Mouse (Mus musculus) heart, postnatal 14 days (tissue): ENCODE data around the gene Hist1h2bb. TPM values are rescaled to one million over a fixed set of nuclear protein-coding genes. Genes with fewer than 3 reads are reported as not detected.
A peak's percentile ranks its signal among the peaks of the same experiment; 100 is the strongest.
"Not testable (repeated sequence)": the region's sequence is repeated elsewhere in the genome, so short reads cannot be mapped to it uniquely, and the experiment has no call there.

ENCODE experiments used
- DNase-seq, 2 experiments: peaks; one replicate each; pipeline ENCODE4 v3.0.0; 2021 to 2022
- intact Hi-C: fragments of 180-260 bp; cut with DNase I; formaldehyde crosslinking; loops from one replicate; pipeline ENCODE4 v1.15.1; 2025
- long read RNA-seq, 2 experiments: library from polyadenylated mRNA; stranded (forward); transcript quantifications; one replicate each; pipeline ENCODE4 v2.0.0; 2021
- total RNA-seq, 2 experiments: library from RNA; stranded (reverse); gene quantifications; 2 replicates each; pipeline ENCODE4 v1.2.3; 2021

Hist1h2bb gene
- total RNA-seq = 10 to 100 TPM; 26.5 to 61.9 TPM
- long read RNA-seq, experiment 1 = 0 reads
- long read RNA-seq, experiment 2 = 0 reads

DNA sequence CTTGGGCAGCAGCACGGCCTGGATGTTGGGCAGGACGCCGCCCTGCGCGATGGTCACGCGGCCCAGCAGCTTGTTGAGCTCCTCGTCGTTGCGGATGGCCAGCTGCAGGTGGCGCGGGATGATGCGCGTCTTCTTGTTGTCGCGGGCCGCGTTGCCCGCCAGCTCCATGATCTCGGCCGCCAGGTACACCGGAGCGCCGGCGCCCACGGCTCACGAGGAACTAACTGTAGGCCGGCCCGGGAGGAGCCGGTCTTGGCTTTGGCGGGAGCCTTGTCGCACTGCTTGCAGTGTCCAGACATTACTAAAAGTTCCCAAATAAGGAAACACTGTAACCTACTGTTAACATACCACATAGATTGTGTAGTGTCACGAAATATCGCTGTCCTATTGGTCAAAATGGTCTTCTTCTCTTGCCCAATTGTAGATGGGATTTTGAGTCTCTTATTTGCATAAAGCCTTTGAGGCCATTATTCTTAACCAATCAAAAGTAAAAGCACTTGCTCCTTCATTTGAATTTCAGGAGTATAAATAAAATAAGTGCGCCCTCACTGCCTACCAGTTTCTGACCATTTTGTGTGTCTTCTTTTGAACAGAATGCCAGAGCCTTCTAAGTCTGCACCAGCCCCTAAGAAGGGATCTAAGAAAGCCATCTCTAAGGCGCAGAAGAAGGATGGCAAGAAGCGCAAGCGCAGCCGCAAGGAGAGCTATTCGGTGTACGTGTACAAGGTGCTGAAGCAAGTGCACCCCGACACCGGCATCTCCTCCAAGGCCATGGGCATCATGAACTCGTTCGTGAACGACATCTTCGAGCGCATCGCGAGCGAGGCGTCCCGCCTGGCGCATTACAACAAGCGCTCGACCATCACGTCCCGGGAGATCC is at the start of gene Hist1h2bb:
Gene Hist1h2bb, plus strand, starts transcription at position 534 of the 880 bp plus-strand sequence.
- intact Hi-C loops = loop anchor here (5.0 kb wide), 2 partner anchors 309 to 1704 kb away; partner anchors contain the start of genes Hist1h2ag, Hist1h2bj and Hist1h4i
- peak; percentile 64 to 70 for DNase-seq

DNA sequence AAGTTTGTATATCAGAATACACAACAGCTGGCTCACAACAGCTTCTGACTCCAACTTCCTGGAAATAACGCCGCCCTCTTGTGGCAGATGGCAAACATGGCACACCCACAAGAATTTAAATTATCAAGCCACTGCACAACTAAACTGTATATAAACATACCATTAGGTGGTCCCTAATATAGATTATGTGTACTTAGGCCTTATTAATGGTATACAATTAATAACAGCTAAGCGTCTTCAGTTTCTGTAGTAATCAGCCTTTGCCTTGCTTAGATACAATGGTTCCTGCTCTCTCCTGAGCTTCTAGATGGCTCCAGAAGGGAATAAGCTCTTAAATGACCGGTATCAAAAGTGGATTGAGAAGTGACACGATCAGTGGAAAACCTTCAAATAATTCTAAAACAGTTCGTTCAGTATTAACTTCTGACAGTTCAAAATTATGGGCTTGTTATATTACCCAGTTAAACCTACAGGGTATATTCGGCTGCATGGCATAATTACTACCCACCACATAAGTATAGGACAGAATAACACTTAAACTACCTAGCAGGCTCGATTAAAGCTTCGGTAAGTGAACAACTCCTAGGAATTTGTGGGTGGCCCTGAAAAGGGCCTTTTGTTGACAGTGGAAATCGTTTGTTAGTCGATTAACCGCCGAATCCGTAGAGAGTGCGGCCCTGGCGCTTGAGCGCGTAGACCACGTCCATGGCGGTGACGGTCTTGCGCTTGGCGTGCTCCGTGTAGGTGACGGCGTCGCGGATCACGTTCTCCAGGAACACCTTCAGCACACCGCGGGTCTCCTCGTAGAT is 48.8 kb upstream of the Hist1h2bb start:
- intact Hi-C loops = loop anchor here (5.0 kb wide), 3 partner anchors 75 to 155 kb away; partner anchors contain the start of genes Hist1h1e, Hist1h2be, Hist1h2bh and Hist1h3f
- DNase-seq = peak; percentile 57 to 68

DNA sequence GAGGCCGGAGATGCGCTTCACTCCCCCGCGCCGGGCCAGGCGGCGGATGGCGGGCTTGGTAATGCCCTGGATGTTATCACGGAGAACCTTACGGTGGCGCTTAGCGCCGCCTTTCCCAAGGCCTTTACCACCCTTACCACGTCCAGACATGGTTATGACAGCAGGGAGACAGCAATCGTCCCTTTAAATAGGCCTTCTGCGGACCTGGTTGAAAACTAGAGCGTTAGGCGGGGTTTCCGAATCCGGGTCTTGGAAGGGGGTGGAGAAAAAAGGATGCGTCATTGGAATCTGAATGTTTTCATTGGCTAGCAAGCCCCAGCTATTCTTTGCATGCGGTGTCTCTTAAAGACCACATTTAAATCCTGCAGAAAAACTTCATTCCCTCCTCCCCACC is 48.2 kb upstream of the Hist1h2bb start, which contains the start of gene Hist1h4c:
Gene Hist1h4c, minus strand, starts transcription at position 155 of the 394 bp plus-strand sequence.
- intact Hi-C loops = loop anchor here (5.0 kb wide), 3 partner anchors 76 to 156 kb away; partner anchors contain the start of genes Hist1h1e, Hist1h2be, Hist1h2bh and Hist1h3f
- peak; percentile 96 to 100 for DNase-seq

DNA sequence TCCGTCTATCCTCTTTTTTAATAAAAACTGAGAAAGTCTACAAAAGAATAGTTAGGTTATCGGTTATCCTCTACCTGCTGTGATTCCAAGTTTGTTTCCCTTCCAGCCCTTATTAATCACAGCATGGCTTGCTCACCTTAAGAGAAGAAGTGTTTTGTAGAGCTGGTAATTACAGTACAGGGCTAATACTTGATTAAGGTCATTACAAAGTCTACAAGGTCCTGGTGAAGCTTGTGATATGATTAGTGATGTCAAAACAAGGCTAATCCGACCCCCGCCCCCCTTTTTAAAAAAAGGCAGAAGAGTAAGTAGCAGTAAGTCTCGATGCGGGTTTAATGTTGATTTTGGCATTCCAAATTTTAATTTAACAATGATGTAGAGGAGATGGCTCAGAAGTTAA is 47.5 kb upstream of the Hist1h2bb start:
- no peak for DNase-seq
- intact Hi-C loops = loop anchor here (5.0 kb wide), 3 partner anchors 77 to 157 kb away; partner anchors contain the start of genes Hist1h1e, Hist1h2be, Hist1h2bh and Hist1h3f

DNA sequence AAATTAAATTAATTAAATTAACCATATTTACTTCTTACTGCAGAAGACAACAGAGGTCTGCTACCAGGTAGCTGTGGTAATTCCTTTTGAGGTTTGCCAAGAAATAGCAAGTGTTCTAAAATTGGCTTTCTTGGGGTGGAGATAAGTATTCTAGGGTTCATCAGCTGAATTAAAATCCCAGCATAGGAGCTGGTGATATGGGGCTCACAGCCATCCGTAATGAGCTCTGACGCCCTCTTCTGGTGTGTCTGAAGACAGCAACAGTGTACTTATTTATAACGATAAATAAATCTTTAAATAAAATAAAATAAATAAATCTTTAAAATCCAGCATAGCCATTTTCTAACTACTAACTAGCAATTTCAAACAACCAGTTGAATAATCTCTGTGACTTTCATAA is 46.8 kb upstream of the Hist1h2bb start:
- no peak for DNase-seq
- intact Hi-C loops = loop anchor here (5.0 kb wide), 3 partner anchors 77 to 157 kb away; partner anchors contain the start of genes Hist1h1e, Hist1h2be, Hist1h2bh and Hist1h3f

DNA sequence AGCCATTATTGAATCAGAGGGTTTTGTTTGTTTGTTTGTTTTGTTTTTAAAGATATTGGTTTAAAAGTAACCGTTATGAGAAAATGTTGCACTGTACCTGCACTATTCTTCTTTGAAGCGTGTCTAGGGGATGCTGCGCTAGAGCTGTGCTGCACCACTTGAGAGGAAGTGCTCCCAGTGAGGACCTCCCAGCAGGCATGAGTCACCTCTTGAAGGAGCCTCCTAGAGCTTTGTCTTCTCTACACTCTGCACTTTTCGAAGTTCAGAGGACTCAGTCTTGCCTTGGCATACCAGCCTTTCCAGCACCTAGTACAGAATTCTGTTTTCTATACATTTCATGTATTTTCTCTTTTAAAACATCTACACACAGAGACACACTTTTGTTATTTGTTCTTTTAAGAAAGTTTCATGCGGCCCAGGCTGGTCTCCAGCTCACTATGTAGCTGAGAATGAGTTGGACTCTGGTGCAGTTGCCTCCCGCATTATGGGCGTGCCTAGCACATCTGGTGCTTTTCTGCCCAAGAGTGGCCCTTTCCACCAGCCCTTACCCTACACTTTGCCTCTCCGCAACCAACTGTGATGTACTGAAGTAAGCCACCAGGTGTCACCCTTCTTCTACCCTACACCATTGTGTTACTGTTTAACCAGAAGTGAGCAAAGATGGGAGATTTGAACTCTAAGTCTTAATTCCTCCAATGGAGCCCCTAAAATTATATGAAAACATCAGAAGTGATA is 45.6 kb upstream of the Hist1h2bb start:
- intact Hi-C loops = loop anchor here (1.0 kb wide), 1 partner anchor 31 kb away; no protein-coding TSS in a partner anchor
- DNase-seq = peak; percentile 59 to 80

DNA sequence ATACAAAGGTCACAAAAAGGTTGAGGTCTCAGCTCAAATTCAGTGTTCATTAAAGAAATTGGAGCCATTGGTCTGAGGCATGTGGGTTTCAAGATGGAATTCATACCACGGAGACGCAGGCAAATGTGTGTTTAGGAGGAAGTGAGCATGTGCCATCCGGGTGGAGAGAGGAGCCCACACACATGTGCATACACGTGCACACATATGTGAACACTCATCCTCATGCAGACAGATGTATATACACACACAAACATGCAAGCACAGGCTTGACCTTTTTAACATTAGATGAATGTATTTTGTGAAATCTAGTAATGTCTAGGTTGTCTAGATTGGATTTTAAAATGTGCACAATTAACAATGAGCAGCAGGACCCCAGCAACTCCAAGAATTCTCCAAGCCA is 44.3 kb upstream of the Hist1h2bb start:
- intact Hi-C loops = no loop called here
- DNase-seq = no peak

DNA sequence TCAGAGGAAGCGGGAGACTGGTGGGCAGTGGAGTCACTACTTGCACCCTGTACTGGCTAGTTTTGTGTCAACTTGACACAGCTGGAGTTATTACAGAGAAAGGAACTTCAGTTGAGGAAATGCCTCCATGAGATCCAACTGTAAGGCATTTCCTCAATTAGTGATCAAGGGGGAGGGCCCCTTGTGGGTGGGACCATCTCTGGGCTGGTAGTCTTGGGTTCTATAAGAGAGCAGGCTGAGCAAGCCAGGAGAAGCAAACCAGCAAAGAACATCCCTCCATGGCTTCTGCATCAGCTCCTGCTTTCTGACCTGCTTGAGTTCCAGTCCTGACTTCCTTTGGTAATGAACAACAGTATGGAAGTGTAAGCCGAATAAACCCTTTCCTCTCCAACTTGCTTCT is 43.7 kb upstream of the Hist1h2bb start:
- DNase-seq, intact Hi-C loops: not testable (repeated sequence)

DNA sequence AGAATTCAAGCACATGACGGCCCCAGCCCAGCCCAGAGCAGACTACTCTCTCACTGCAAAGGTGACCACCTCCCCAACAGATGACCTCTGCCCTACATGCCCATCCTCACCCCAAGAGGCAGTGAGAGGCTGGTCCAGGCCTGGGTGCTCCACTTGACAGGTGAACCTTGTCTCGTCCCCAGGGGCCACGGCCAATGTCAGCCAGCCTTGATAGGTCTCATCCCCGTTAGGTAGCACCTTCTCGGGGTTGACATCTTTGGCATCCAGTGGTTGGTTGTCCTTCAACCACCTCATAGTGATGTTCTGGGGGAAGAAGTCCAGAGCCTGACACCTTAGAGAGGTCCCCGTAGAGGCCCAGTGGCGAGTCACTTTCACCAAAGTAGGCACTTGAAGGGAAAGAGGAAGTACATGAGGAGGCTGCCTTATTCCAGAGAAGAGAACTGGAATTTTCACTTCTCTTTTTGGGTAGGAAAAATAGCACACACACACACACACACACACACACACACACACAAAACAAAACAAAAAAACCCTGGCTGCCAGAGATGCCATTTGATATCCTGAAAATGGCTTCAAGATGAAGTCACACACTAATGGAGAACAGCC is 40.7 kb upstream of the Hist1h2bb start:
- intact Hi-C loops = no loop called here
- DNase-seq = no peak

DNA sequence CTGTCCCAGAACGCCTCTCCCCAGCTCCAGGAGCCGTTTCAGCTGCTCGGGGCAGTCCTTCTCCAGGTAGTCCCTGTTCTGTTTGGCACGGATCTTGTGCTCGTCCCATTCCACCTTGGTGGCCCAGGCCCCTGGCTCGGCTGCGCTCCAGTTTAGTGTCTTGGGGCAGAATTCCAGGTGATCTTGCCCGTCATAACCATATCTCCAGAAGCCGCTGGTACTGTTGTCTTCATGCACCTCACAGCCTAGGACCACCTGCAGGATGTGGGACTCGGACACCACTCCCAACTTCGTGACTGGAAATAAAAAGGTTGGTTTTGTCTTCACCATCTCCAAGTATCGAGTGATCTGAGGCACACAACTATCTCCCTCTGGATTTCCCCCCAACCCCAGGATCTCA is 39.8 kb upstream of the Hist1h2bb start:
- intact Hi-C loops = no loop called here
- DNase-seq = no peak

DNA sequence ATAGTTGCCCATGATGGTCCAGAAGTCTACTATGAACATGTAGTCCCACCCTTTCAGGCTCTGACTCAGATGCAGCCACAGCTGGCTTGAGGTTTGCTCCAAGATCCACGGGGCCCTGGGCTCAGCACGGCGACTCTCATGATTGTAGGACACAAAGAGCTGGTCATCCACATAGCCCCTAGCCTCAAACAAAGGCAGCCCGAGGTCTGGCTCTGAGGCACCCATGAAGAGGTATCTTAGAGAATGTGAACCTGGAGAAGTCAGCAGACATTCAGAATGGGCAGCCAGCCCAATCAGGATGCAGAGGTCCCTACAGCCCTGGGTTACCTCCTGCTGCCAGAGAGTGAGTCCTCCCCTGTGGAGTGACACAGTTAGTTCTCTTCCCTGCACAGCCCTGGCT is 38.5 kb upstream of the Hist1h2bb start:
- intact Hi-C loops = no loop called here
- no peak for DNase-seq

DNA sequence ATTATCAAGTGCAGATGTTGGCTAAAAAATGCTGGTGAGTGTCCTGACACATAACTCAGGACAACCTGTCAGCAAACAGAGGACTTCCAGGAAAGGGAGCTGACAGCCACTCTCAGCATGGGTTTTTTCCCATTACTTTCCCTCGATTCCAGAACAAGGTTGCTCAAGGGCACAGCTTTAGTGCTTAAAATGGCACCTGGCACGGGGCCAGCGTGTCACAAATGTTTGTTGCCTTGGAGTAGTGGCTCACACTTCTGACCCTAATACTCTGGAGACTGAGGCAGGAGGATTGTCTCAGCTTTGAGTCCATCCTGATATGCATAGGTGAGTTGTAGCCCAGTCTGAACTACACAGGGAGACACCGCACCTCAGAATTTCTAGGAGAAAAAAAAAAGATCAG is 37.9 kb upstream of the Hist1h2bb start:
- intact Hi-C loops = no loop called here
- DNase-seq = no peak

DNA sequence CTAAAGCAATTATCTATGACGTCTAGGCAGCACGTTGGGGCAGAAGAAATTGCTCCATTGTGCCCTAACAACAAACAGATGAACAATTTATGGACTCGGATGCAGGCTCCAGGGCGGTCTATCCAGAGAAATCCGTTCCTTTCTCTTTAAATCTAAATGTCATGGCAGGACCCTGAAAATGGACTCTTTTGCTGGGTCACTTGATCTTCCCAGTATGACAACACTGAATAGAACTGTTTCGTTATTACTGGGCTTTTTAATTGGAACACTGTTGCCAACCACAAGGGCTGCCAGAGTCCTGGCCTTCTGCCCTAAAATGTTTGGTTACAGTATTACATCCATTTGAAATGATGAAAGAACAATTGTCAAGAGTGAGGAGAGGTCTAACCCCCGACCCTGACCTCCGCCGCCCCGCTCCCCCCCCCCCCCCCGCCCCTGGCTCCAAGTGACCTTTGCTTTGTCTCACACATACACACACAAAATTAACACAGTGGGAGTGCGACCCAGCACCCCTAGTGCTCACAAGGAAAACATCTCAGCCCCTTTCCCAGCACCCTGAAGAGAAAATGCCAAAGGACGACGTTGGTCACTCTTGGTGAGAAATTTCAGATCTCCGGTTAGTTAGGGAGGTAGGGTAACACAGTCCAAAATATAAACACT is 36.7 kb upstream of the Hist1h2bb start:
- DNase-seq = peak in 1 of 2 experiments; percentile 29
- intact Hi-C loops = no loop called here

DNA sequence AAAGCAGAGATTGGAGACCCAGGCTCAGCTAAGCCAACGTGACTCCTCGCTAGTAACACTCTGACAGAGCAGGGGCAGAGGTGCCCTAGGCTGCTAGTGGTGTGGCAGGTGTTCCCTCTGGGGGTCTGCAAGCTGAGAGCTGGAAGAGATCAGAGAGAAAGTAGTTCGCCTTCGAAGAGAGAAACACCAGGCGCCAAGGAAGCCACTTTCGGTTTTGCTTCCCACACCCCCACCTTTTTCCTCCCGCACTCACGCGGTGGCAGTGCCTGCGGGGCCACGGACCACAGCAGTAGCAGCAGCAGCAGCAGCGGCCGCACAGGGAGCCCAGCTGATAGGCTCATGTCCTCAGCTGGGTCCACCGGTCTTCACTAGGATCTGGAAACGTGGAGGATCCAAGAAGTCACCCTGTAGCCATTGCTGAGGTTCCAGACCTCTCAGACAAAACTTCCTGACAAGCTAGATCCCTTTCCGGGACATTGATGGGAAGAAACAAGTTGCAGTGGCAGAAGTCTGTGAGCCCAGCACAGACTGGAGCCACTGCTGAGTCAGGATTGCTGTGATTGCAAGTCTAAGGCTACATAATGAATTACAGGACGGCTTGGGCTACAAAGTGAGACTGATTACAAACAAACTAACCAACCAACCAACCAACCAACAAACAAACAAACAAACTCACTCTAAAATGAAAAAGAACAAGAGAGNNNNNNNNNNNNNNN is 36.0 kb upstream of the Hist1h2bb start, which contains the start of gene Hfe:
Gene Hfe, minus strand, starts transcription at position 481 of the 716 bp plus-strand sequence.
- peak; percentile 57 to 65 for DNase-seq
- intact Hi-C loops = no loop called here

DNA sequence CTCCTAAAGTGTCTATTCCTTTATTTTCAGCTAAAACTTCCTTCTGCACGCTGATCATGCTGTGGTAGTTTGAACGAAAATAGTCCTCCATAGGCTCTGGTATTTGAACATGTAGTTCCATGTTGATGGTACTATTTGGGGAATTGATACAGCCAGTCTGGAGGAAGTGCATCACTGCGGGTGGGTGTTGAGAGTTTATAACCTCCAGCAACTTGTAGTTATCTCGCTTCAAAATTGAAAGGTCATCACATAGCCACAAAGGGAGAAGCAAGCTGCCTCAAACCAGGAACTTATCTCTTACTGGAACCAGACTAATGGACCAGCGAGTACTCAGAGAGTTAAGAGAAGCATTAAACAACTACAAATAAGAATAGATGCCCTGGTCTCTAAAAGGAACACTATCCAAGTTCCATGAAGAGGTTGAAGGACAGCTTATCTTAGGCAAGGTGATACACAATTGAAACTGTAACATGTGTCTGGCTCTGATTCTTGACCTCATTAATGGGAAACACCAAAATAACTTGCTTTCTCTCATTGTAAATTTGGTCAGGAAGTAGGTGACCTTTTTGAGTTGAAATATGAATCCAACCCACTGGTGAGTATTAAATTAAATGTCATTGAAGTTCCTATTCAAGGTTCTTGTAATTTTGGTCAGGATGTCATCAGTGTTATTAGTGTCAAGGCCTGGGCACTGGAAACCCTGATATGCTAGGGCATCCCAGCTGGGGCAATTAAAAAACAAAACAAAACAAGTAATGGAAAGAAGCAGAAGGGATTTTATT is 30.1 kb upstream of the Hist1h2bb start:
- intact Hi-C loops = no loop called here
- DNase-seq = no peak

DNA sequence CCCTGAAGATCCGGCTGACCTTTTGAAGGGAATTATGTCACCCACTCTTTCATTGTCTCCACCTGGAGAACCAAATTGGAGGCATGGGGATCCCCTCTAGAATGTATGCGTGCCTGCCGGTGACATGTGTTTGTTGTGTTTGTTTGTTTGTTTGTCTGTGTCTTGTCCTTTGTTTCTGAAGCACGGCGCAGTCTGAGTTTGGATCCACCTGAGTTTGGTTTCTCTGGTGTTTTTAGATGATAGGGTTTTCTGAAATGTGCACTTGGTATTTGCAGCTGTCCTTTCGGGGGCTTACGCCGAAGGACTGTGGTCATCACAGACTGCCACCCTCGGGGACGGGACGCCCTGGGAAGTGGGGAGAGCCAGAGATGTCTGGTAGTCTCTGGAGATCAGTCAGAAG is 29.4 kb upstream of the Hist1h2bb start:
- no peak for DNase-seq
- intact Hi-C loops = no loop called here

DNA sequence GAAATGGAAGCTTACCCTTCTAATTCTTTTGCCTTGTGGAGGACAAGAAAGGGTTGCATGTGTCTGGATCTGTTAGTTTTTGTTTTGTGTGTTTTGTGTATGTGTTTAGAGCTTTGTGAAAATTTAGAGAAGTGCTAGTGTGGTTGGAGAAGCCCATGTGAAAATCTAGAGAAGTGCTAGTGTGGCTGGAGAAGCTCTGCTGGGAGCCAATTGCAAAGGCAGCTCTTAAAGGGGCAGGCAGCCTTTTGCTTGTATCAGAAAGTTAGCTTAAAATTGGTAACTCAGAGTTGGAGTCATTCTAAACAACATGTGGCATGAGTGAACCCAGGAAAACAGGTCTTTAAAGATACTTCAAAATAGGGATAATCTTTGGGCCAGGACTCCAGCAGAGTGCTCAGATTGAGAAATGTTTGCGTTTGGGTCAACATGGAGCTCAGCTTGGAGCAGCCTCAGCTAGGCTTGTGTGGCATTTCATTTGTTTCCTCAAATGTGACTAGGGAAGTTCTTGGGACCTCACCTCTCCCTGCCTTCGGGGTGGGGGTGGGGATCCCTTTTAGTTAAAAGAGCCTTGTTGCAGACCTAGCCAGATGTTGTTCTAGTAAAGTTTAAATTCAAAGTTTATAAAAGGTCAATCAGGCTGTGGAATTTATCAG is 28.8 kb upstream of the Hist1h2bb start:
- intact Hi-C loops, DNase-seq: not testable (repeated sequence)
